Mouse (Mus musculus): ENCODE results near the gene Gabrb1. TPM values are rescaled to one million over a fixed set of nuclear protein-coding genes. Genes with fewer than 3 reads are reported as not detected.

Gene Gabrb1
- polyA plus RNA-seq, 1 experiment from 2014 or later, result 26.2 TPM

Other genes starting within 250 kb of the Gabrb1 start
- 0.86 and 1.3 TPM in 2 replicates for gene Cox7b2, start 109.9 kb upstream of the Gabrb1 start, polyA plus RNA-seq (2014; fragmentation: Nextera tagmentation; extraction: Ambion mirVana)
- 16.3 and 18.7 TPM in 2 replicates for gene Gabra4, start 195 bp downstream of the Gabrb1 start, polyA plus RNA-seq (2014; fragmentation: Nextera tagmentation; extraction: Ambion mirVana)

All from hindbrain, embryonic 14.5 days (tissue).